Mouse (Mus musculus) intestine, embryonic 16.5 days (tissue): ENCODE results near the gene Dmwd. TPM values are rescaled to one million over a fixed set of nuclear protein-coding genes. Genes with fewer than 3 reads are reported as not detected.
A peak's percentile ranks its signal among the peaks of the same experiment; 100 is the strongest.

Experiments used
- ATAC-seq: fragments of 200-750 bp; cut with Nextera tagmentation; 2 replicates; pipeline ENCODE4 v1.8.0; 2017; ENCODE audit warnings: moderate TSS enrichment, moderate library complexity
- H3K27ac ChIP-seq: fragments of 300-500 bp; sonication (generic); 2 replicates; pipeline ENCODE4 v1.5.1; 2014; ENCODE audit warnings: mild to moderate bottlenecking, low read length
- H3K27me3 ChIP-seq: fragments of 300-500 bp; sonication (generic); replicated peaks from 2 replicates; pipeline ENCODE4 v1.6.1; 2014; ENCODE audit warnings: low read length, control low read depth, mixed read lengths; ENCODE audit not compliant: control insufficient read depth, insufficient read depth
- H3K36me3 ChIP-seq: fragments of 300-500 bp; sonication (generic); 2 replicates; pipeline ENCODE4 v1.6.1; 2014; ENCODE audit warnings: low read length, control low read depth; ENCODE audit not compliant: control insufficient read depth, insufficient read depth
- H3K4me1 ChIP-seq: fragments of 300-500 bp; sonication (generic); 2 replicates; pipeline ENCODE4 v1.6.1; 2014; ENCODE audit warnings: low read length, control low read depth, mixed read lengths; ENCODE audit not compliant: control insufficient read depth, insufficient read depth
- H3K4me2 ChIP-seq: fragments of 300-500 bp; sonication (generic); 2 replicates; pipeline ENCODE4 v1.6.1; 2014; ENCODE audit warnings: low read depth, low read length, control low read depth
- H3K4me3 ChIP-seq: fragments of 300-500 bp; sonication (generic); 2 replicates; pipeline ENCODE4 v1.5.1; 2014; ENCODE audit warnings: mild to moderate bottlenecking, low read length
- H3K9ac ChIP-seq: fragments of 300-500 bp; sonication (generic); 2 replicates; pipeline ENCODE4 v1.6.1; 2014; ENCODE audit warnings: low read depth, low read length
- H3K9me3 ChIP-seq: fragments of 300-500 bp; sonication (generic); 2 replicates; pipeline ENCODE4 v1.6.1; 2016; ENCODE audit warnings: low read length, control low read depth; ENCODE audit not compliant: control insufficient read depth
- WGBS: fragments of 180-500 bp; shearing (Covaris S2); extraction: QIAGEN DNeasy Blood & Tissue Kit; methylation state at CpG from one replicate; pipeline ENCODE4 v1.1.7; 2014; 5-methylcytosine and 5-hydroxymethylcytosine counted together
- polyA plus RNA-seq: library from polyadenylated mRNA; unstranded; fragments of >200 nt; fragmentation: Nextera tagmentation; extraction: Ambion mirVana; gene quantifications from 2 replicates; pipeline ENCODE4 v1.2.1, GENCODE M21; 2015

Gene Dmwd
- polyA plus RNA-seq, result 6.4 and 6.7 TPM in 2 replicates

DNA sequence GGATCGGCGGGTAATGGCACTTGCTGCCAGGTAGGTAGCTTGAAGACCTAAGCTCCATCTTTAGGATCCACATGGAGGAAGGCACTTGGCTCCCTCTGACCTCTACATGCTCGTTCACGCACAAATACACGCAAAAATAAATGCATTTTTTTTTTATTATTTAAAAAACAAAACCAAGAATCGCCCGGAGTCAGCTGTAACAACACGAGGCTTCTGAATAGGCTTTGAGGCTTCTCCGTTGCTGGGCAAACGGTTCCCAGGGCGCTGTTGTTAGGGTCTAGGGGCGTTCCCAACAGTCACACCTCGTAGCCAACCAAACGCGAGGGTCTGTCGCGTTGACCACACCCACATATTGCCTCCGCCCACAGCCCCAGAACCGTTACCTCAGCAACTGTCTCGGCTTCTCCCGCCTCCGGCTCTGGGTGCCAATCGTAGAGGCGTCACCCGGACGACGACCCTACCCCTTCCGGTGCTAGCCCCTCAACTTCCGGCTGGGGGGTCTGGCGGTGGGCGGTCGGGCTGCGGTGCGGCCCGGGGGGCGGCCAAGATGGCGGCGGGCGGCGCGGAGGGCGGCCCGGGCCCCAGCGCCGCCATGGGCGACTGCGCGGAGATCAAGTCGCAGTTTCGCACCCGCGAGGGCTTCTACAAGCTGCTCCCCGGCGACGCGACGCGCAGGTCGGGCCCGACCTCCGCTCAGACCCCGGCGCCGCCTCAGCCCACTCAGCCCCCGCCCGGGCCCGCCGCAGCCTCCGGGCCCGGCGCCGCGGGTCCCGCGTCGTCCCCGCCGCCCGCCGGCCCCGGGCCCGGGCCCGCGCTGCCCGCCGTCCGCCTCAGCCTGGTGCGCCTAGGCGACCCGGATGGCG, at the start of gene Dmwd:
Dmwd (plus strand) TSS at position 505 of the 863 bp plus-strand sequence.
- Histone ChIP-seq H3K4me2 (peak within 1 kb of the TSS; percentile 75), H3K9me3 (no peaks in the 10 kb centered on the region), H3K9ac (peak within 1 kb of the TSS; percentile 78), H3K4me1 (peaks cover 20% of the 10 kb centered on the region), H3K27ac (peak within 1 kb of the TSS; percentile 79), H3K36me3 (peaks cover 10% of the 10 kb centered on the region; the same call in 1 of the 2 replicates), H3K27me3 (no peaks in the 10 kb centered on the region), H3K4me3 (peak within 1 kb of the TSS; percentile 64)
- under 1% methylated on average over 65 of the region's 91 CpGs for WGBS
- peak; percentile 97 for ATAC-seq

DNA sequence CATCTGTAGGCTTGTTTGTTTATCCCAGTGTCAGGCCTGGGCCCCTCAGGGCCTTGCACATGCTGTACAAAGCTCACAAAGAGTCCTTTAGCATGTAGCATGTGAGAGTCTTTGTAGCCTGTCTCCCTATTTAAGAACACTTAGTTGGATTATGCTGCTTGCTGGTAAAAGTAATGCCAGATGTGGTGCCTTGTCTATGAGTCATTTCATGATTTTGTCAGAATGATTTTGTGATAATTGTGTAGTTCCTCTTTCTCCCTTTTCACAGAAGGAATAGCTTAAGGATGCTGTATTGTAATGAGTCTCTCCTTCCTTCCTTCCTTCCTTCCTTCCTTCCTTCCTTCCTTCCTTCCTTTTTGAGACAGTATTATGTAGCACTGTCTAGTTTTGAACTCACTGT, 48.0 kb upstream of the Dmwd start:
- Histone ChIP-seq H3K4me1 (peaks cover 16% of the 10 kb centered on the region), H3K4me3 (no peak overlapping the region), H3K27ac (no peak overlapping the region), H3K9me3 (no peaks in the 10 kb centered on the region), H3K9ac (no peak overlapping the region), H3K4me2 (no peak overlapping the region), H3K36me3 (peaks cover 28% of the 10 kb centered on the region), H3K27me3 (peaks cover 6% of the 10 kb centered on the region; the same call in 1 of the 2 replicates)
- no peak for ATAC-seq

DNA sequence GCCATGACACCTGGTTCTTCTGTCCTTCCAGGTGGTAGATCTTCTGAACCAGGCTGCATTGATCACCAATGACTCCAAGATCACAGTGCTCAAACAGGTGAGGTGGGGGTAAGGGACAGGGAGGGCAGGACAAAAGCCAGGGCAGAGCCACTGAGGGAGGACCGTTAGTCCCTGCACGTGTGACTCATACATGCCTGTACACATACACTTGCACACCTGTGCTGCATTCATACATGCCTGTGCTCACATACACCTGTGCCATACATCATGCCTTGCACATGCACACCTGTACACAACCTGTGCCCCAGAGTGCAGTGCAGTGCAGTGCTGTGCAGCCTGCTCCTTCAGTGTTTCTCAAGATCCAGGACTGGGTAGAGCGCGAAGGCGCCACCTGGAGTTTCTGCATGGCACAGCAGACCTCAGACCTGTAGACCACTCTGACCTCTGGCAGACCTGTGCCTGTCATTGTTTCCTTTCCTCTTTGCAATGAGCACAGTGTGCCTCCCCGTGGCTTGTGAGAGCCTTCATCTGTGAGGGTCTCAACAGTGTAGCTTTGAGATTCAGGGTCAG, 46.9 kb upstream of the Dmwd start:
- 56% methylated on average over 6 of the region's 6 CpGs for WGBS
- H3K9ac ChIP-seq, result no peak overlapping the region
- 0 out of 2 replicates have a peak, but pooled peaks have one; percentile 12 for ATAC-seq
- no peaks in the 10 kb centered on the region for H3K9me3 ChIP-seq
- H3K27ac ChIP-seq, result no peak overlapping the region
- no peak overlapping the region for H3K4me3 ChIP-seq
- H3K27me3 ChIP-seq, result no peaks in the 10 kb centered on the region
- H3K4me2 ChIP-seq, result no peak overlapping the region
- H3K36me3 ChIP-seq, result peaks cover 32% of the 10 kb centered on the region
- H3K4me1 ChIP-seq, result peaks cover 16% of the 10 kb centered on the region

DNA sequence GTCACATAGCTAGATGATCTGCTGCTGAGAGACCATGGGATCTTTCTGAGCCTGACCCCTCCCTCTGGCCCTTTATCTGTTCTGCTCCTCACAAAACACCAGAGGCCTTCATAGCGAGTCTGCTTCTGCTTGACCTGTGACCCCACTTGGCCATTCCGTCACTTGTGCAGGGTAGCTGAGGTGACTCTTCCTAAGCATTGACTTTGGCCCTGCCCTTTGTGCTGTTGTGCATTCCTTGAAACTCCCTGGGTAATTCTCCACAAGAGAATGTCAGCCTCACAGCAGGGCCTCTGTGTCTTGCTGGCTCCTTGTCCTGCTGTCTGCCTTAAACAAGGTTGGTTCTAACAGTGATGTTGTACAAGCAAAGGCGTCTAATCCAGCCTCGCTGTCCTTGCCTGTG, 44.4 kb upstream of the Dmwd start:
- Histone ChIP-seq H3K36me3 (peaks cover 43% of the 10 kb centered on the region), H3K9me3 (no peaks in the 10 kb centered on the region), H3K9ac (no peak overlapping the region), H3K4me3 (no peak overlapping the region), H3K4me2 (no peak overlapping the region), H3K4me1 (no peaks in the 10 kb centered on the region), H3K27me3 (no peaks in the 10 kb centered on the region), H3K27ac (no peak overlapping the region)
- no peak for ATAC-seq
- 78% methylated on average over 4 of the region's 4 CpGs for WGBS

DNA sequence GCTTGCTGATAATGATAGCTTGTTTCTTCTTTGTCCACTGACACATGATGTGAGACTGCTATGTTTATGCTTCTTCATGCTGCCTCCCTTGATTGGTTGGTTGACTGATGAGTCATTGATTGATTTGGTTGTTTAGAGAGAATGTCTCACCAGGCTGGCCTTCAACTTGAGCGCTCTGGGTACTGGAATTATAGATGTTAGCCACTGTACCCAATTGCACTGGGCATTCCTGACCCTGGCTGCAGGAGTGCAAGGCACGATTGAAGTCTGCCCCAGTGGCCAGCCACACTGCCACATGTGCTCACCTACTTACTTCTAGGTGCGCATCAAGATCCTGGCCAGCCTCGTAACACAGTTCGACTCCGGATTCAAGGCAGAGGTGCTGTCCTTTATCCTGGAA, 31.4 kb upstream of the Dmwd start:
- no peak overlapping the region for H3K4me2 ChIP-seq
- peaks cover 61% of the 10 kb centered on the region for H3K36me3 ChIP-seq
- no peak for ATAC-seq
- no peaks in the 10 kb centered on the region for H3K27me3 ChIP-seq
- H3K27ac ChIP-seq, result no peak overlapping the region
- H3K9me3 ChIP-seq, result no peaks in the 10 kb centered on the region
- no peak overlapping the region for H3K9ac ChIP-seq
- 91% methylated on average over 6 of the region's 6 CpGs for WGBS
- H3K4me3 ChIP-seq, result no peak overlapping the region
- H3K4me1 ChIP-seq, result no peaks in the 10 kb centered on the region

DNA sequence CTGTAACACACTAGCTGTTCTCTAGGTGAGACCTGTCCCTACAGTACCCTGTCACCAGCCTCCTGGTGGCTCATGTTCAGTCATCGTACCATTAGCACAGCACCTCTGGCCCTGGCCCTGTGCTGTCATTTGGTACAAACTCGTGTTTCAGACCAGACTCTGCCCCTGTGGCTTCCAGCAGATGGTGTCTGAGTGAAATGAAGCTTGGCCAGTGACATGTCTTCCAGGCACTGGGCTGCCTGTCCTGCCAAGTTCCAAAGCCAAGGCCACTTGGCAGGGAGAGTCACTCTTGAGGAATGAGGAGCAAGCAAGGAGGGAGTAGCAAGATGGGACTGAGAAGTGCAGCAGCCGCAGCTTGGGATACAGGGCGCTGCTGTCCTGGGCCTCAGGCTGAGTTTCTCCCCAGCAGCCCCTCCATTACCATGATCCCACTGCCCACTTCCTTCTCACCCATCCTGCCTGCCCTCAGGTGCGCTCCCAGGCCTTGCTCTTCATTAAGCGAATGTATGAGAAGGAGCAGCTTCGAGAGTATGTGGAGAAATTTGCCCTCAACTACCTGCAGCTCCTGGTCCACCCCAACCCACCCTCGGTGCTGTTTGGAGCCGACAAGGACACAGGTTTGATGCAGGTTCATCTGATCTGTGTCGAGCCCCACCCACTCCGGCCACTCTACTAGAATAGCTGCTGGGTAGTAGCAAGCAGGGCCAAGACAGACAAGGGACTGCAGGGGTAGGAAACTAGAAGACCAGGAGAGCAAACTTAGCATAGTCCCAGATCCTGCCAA, 29.5 kb upstream of the Dmwd start:
- Histone ChIP-seq H3K4me2 (no peak overlapping the region), H3K9ac (no peak overlapping the region), H3K27ac (no peak overlapping the region), H3K4me3 (no peak overlapping the region), H3K4me1 (no peaks in the 10 kb centered on the region), H3K9me3 (no peaks in the 10 kb centered on the region), H3K27me3 (no peaks in the 10 kb centered on the region), H3K36me3 (peaks cover 54% of the 10 kb centered on the region)
- ATAC-seq, result no peak
- 89% methylated on average over 11 of the region's 11 CpGs for WGBS

DNA sequence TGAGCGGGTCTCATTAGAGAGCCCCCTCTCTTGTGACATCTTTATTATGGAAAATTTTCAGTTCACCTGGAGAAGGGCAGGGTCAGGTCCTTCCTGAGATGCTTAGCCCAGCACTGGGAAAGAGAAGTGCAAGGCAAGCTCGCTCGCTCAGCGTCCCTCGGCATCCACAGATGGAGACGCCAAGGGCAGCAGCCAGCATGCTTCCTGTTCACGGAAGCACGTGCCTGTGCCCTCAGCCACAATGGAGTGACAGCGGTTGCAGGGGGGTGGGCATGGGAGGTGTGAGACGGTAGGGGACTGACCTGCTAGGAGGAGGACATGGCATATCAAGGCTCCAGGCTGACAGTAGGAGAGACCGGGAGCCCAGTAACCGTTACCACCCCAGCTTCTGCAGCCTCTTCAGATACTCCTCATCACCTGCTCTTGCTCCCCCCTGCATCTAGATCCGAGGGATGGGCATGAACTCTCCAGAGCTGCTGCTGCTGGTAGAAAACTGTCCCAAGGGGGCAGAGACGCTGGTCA, 28.0 kb upstream of the Dmwd start:
- H3K9ac ChIP-seq, result no peak overlapping the region
- H3K9me3 ChIP-seq, result no peaks in the 10 kb centered on the region
- H3K4me1 ChIP-seq, result no peaks in the 10 kb centered on the region
- H3K4me3 ChIP-seq, result no peak overlapping the region
- H3K36me3 ChIP-seq, result peaks cover 44% of the 10 kb centered on the region
- H3K27me3 ChIP-seq, result no peaks in the 10 kb centered on the region
- H3K27ac ChIP-seq, result no peak overlapping the region
- no peak for ATAC-seq
- no peak overlapping the region for H3K4me2 ChIP-seq
- 85% methylated on average over 14 of the region's 14 CpGs for WGBS

DNA sequence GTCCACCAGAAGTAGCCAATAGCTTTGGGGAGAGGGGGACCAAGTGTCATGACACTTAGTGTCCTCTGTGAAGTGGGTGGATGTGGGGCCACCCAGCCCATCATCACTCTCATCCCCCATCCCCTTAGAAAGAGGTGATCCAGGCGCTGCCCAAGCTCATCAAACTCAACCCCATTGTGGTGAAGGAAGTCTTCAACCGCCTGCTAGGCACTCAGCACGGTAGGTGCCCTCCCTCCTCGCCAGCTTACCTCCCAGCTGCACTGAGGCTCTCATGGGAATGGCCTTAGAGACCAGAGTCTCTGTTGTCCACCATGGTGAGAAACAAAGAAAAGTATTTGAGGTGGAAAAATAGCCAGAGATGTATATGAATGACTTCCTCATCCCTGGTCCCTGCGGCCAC, 26.8 kb upstream of the Dmwd start:
- 86% methylated on average over 5 of the region's 5 CpGs for WGBS
- Histone ChIP-seq H3K36me3 (peaks cover 40% of the 10 kb centered on the region), H3K4me1 (0 out of 2 replicates have a peak, but pooled peaks cover 4% of the 10 kb centered on the region), H3K27me3 (no peaks in the 10 kb centered on the region), H3K9ac (no peak overlapping the region), H3K9me3 (no peaks in the 10 kb centered on the region), H3K4me2 (no peak overlapping the region), H3K27ac (no peak overlapping the region), H3K4me3 (no peak overlapping the region)
- no peak for ATAC-seq

DNA sequence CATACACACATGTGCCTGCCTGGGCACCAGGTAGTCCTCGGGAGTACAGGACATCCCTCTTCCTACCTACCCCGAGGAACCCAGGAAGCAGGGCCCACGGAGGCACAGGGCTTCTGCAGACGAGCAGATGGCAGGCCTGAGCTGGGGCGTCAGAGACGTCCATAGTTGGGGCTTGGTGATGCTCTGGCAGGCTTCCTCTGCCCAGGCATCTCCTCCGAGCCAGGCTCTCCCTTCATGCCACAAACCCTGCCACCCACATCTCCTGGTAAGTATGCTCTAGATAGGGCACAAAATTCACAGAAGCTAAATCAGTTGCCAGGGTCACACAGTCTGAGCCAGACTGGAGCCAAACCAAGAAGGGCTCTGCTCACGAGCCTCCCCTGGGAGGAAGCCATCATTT, 25.9 kb upstream of the Dmwd start:
- H3K36me3 ChIP-seq, result peaks cover 34% of the 10 kb centered on the region
- 83% methylated on average over 8 of the region's 8 CpGs for WGBS
- no peak overlapping the region for H3K4me3 ChIP-seq
- H3K9ac ChIP-seq, result no peak overlapping the region
- peaks cover 9% of the 10 kb centered on the region; the same call in 1 of the 2 replicates for H3K4me1 ChIP-seq
- H3K9me3 ChIP-seq, result no peaks in the 10 kb centered on the region
- no peak for ATAC-seq
- no peak overlapping the region for H3K4me2 ChIP-seq
- no peaks in the 10 kb centered on the region for H3K27me3 ChIP-seq
- no peak overlapping the region for H3K27ac ChIP-seq
